Comparison of ENCODE assay signal across 8 mouse cellular contexts in genomic region chr5:121219980-121220731, GRCm38 (mm10). TPM values are rescaled to one million over a fixed set of nuclear protein-coding genes. Genes with fewer than 3 reads are reported as not detected.
DNase-seq lines count a peak whose midpoint lies in the region; ATAC-seq lines count a peak whose summit lies in the region.

Gene Hectd4, plus strand, starts transcription at chr5:121220219.

- peak; percentile 97 for DNase-seq in adipocyte (ENCODE audit: low spot score)
- DNase-seq in embryo, embryonic 10 days (ENCODE audit: low spot score), result peak; percentile 96
- DNase-seq in gastrocnemius, postnatal 14 days, result peak; percentile 98
- peak; percentile 94 to 98 for DNase-seq in left cerebral cortex, postnatal 10 days (ENCODE audit: extremely low spot score in 1 of 2, low spot score in 2 of 2)
- DNase-seq in right cerebral cortex, postnatal 25 days, result peak; percentile 93
- peak; percentile 92 to 98 for DNase-seq in urinary bladder, postnatal 4 days (ENCODE audit: low spot score in 2 of 2)

- ATAC-seq in inflammation-experienced regulatory T-cells, adult 6 months, result peak; percentile 96
- peak; percentile 69 for ATAC-seq in megakaryocyte-erythroid progenitor cell, adult 5-6 weeks (replicated peaks; ENCODE audit: low FRiP score, low TSS enrichment, poor library complexity, severe bottlenecking)

- intact Hi-C loops in gastrocnemius, postnatal 14 days (cut with DNase I; ENCODE audit: low total_unique reads), result loop anchor here (5.0 kb wide), 1 partner anchor 47 kb away; no protein-coding TSS in a partner anchor
- intact Hi-C loops in left cerebral cortex, postnatal 10 days (cut with DNase I), result loop anchor here (5.0 kb wide), 2 partner anchors 47 to 167 kb away; partner anchors contain the start of gene Trafd1

RNA-seq across cellular contexts. Expression of gene Hectd4, which starts in this region (rescaled TPM):
- total RNA-seq in gastrocnemius, postnatal 14 days (2021), result 10 to 100 TPM; 11.3 to 11.5 TPM
- 1 to 10 TPM; 4.4 to 8.7 (median 8.2) TPM for polyA plus RNA-seq in inflammation-experienced regulatory T-cells, adult 6 months (2017; shearing (Covaris generic))
- total RNA-seq in left cerebral cortex, postnatal 10 days (2021), result 100 to 1,000 TPM; 222 to 247 TPM
- 53.9 and 71.9 TPM in 2 replicates for total RNA-seq in megakaryocyte-erythroid progenitor cell, adult 5-6 weeks (2014; fragmentation: Nextera tagmentation)
- 10.1 and 25.7 TPM in 2 replicates for total RNA-seq in megakaryocyte-erythroid progenitor cell, adult 5-6 weeks (2017)

Comparison
In these comparisons a context has a peak if more than half of its experiments do, and no peak if none do; other contexts are left out.
1. Peak in every context shown above with its lines: DNase-seq and ATAC-seq.